ENCODE assay signal across 8 mouse cellular contexts in genomic region chr4:62560963-62561629, GRCm38 (mm10). TPM values are rescaled to one million over a fixed set of nuclear protein-coding genes. Genes with fewer than 3 reads are reported as not detected.
DNase-seq lines count a peak whose midpoint lies in the region; ATAC-seq and TF ChIP-seq lines count a peak whose summit lies in the region.

No protein-coding gene starts in this region.

- peak; percentile 86 for DNase-seq in heart, adult 8-10 months (ENCODE audit: low spot score)
- peak; percentile 71 to 75 for DNase-seq in cerebellum, adult 2 months
- peak; percentile 96 for DNase-seq in induced T-regulatory cell, adult 2 months (ENCODE audit: low read depth)
- peak; percentile 42 to 83 for DNase-seq in left cerebral cortex, adult 9 months (ENCODE audit: low spot score in 2 of 2)
- peak; percentile 65 for DNase-seq in skeletal muscle tissue, adult 2 months (ENCODE audit: low read depth, low spot score)

- no peaks in the 10 kb centered on the region for H3K36me3 ChIP-seq in heart, embryonic 11.5 days (ENCODE audit: control insufficient read depth, insufficient read depth, low read length)
- H3K36me3 ChIP-seq in midbrain, embryonic 13.5 days = no peaks in the 10 kb centered on the region

- no peak overlapping the region for H3K27ac ChIP-seq in heart, embryonic 11.5 days (ENCODE audit: low read depth, low read length)
- no peak overlapping the region for H3K27ac ChIP-seq in cerebellum, adult 2 months (ENCODE audit: insufficient read depth, low read length)
- H3K27ac ChIP-seq in midbrain, embryonic 13.5 days = no peak overlapping the region

- 0 out of 2 replicates have a peak, but pooled peaks cover 6% of the 10 kb centered on the region for H3K4me1 ChIP-seq in heart, embryonic 11.5 days (ENCODE audit: control insufficient read depth, insufficient read depth, low read length)
- H3K4me1 ChIP-seq in cerebellum, adult 2 months (ENCODE audit: control insufficient read depth, insufficient read depth, low read length) = no peaks in the 10 kb centered on the region; the same call in none of the 2 replicates
- peaks cover 8% of the 10 kb centered on the region for H3K4me1 ChIP-seq in midbrain, embryonic 13.5 days (replicated peaks)

- no peak overlapping the region for H3K9ac ChIP-seq in heart, embryonic 11.5 days (ENCODE audit: low read depth, low read length)
- 0 out of 2 replicates have a peak overlapping the region, but pooled peaks have one; percentile 14 for H3K9ac ChIP-seq in midbrain, embryonic 13.5 days (replicated peaks)

- WGBS in heart, embryonic 11.5 days (ENCODE audit: insufficient replicate concordance) = 27% methylated on average over 4 of the region's 4 CpGs
- WGBS in cerebellum, adult 2 months = 25% methylated on average over 4 of the region's 4 CpGs
- WGBS in midbrain, embryonic 13.5 days = 22% methylated on average over 4 of the region's 4 CpGs

- peaks cover 48% of the 10 kb centered on the region for H3K27me3 ChIP-seq in heart, embryonic 11.5 days (ENCODE audit: control insufficient read depth, insufficient read depth, low read length)
- H3K27me3 ChIP-seq in cerebellum, adult 2 months (ENCODE audit: control insufficient read depth, insufficient read depth, low read length) = no peaks in the 10 kb centered on the region
- H3K27me3 ChIP-seq in midbrain, embryonic 13.5 days = no peaks in the 10 kb centered on the region

- TF ChIP-seq CTCF in cerebellum, adult 2 months (IDR thresholded peaks at IDR 0.05; ENCODE audit: borderline replicate concordance, insufficient read depth, low read depth, low read length) = peak; percentile 41; the same call in 1 of the 2 replicates

- no peak for TF ChIP-seq POLR2A in cerebellum, adult 2 months (IDR thresholded peaks at IDR 0.05; ENCODE audit: borderline replicate concordance, insufficient read depth, low read length)

- ATAC-seq in heart, embryonic 11.5 days (replicated peaks; ENCODE audit: insufficient number of reproducible peaks, low FRiP score, low TSS enrichment) = no peak
- ATAC-seq in frontal cortex, adult (ENCODE audit: low TSS enrichment) = peak; percentile 88
- ATAC-seq in midbrain, embryonic 13.5 days = peak; percentile 89

- no peaks in the 10 kb centered on the region for H3K9me3 ChIP-seq in heart, embryonic 11.5 days (replicated peaks; ENCODE audit: control insufficient read depth, low read length)
- no peaks in the 10 kb centered on the region for H3K9me3 ChIP-seq in midbrain, embryonic 13.5 days

- no peak overlapping the region for H3K4me3 ChIP-seq in heart, embryonic 11.5 days (ENCODE audit: low read depth, low read length)
- H3K4me3 ChIP-seq in cerebellum, adult 2 months (replicated peaks; ENCODE audit: insufficient read depth, low read depth, low read length) = no peak overlapping the region
- H3K4me3 ChIP-seq in midbrain, embryonic 13.5 days (replicated peaks) = no peak overlapping the region

- H3K4me2 ChIP-seq in heart, embryonic 11.5 days = no peak overlapping the region
- H3K4me2 ChIP-seq in midbrain, embryonic 13.5 days (replicated peaks) = no peak overlapping the region

RNA-seq across cellular contexts. Expression of gene Rgs3, which starts 1.4 kb away (rescaled TPM):
- total RNA-seq in heart, adult 8-10 months (2022) = 10 to 100 TPM; 25.6 to 34.3 (median 30.5) TPM
- polyA plus RNA-seq in heart, embryonic 11.5 days (2014; fragmentation: Nextera tagmentation; extraction: Ambion mirVana) = 49.8 and 54.3 TPM in 2 replicates
- 92.7 and 97.5 TPM in 2 replicates for polyA plus RNA-seq in cerebellum, adult 2 months (2012; rRNA removed)
- 65.9 and 70.0 TPM in 2 replicates for polyA plus RNA-seq in midbrain, embryonic 13.5 days (2015; fragmentation: Nextera tagmentation; extraction: Ambion mirVana)

RNA-seq across cellular contexts. Expression of gene 4933430I17Rik, which starts 35.9 kb away (rescaled TPM):
- total RNA-seq in heart, adult 8-10 months (2022) = under 1 TPM in 1 of 4 experiments, not detected in 3; 0.16 TPM
- polyA plus RNA-seq in heart, embryonic 11.5 days (2014; fragmentation: Nextera tagmentation; extraction: Ambion mirVana) = 0.34 and 0.87 TPM in 2 replicates
- 0.52 and 0.72 TPM in 2 replicates for polyA plus RNA-seq in cerebellum, adult 2 months (2012; rRNA removed)
- 1.1 and 1.5 TPM in 2 replicates for polyA plus RNA-seq in midbrain, embryonic 13.5 days (2015; fragmentation: Nextera tagmentation; extraction: Ambion mirVana)

RNA-seq across cellular contexts. Expression of gene Pole3, which starts 36.2 kb away (rescaled TPM):
- total RNA-seq in heart, adult 8-10 months (2022) = 10 to 100 TPM; 16.9 to 21.1 (median 17.9) TPM
- polyA plus RNA-seq in heart, embryonic 11.5 days (2014; fragmentation: Nextera tagmentation; extraction: Ambion mirVana) = 59.4 and 64.1 TPM in 2 replicates
- 31.0 and 34.5 TPM in 2 replicates for polyA plus RNA-seq in cerebellum, adult 2 months (2012; rRNA removed)
- 81.3 and 87.2 TPM in 2 replicates for polyA plus RNA-seq in midbrain, embryonic 13.5 days (2015; fragmentation: Nextera tagmentation; extraction: Ambion mirVana)

RNA-seq across cellular contexts. Expression of gene Alad, which starts 41.4 kb away (rescaled TPM):
- total RNA-seq in heart, adult 8-10 months (2022) = 10 to 100 TPM; 71.0 to 88.7 (median 82.7) TPM
- polyA plus RNA-seq in heart, embryonic 11.5 days (2014; fragmentation: Nextera tagmentation; extraction: Ambion mirVana) = 117 and 140 TPM in 2 replicates
- polyA plus RNA-seq in cerebellum, adult 2 months (2012; rRNA removed) = 64.4 and 72.3 TPM in 2 replicates
- polyA plus RNA-seq in midbrain, embryonic 13.5 days (2015; fragmentation: Nextera tagmentation; extraction: Ambion mirVana) = 59.8 and 65.4 TPM in 2 replicates

RNA-seq across cellular contexts. Expression of gene Hdhd3, which starts 57.8 kb away (rescaled TPM):
- total RNA-seq in heart, adult 8-10 months (2022) = 1 to 10 TPM; 4.7 to 6.9 (median 5.3) TPM
- 6.7 and 11.4 TPM in 2 replicates for polyA plus RNA-seq in heart, embryonic 11.5 days (2014; fragmentation: Nextera tagmentation; extraction: Ambion mirVana)
- polyA plus RNA-seq in cerebellum, adult 2 months (2012; rRNA removed) = 9.3 and 9.7 TPM in 2 replicates
- 13.2 and 14.3 TPM in 2 replicates for polyA plus RNA-seq in midbrain, embryonic 13.5 days (2015; fragmentation: Nextera tagmentation; extraction: Ambion mirVana)
